Mouse (Mus musculus) bone marrow macrophage, adult 2 months (primary cell): ENCODE measurements around the gene Vmn2r30. TPM values are rescaled to one million over a fixed set of nuclear protein-coding genes. Genes with fewer than 3 reads are reported as not detected.
"Not testable (repeated sequence)": the region's sequence is repeated elsewhere in the genome, so short reads cannot be mapped to it uniquely, and the experiment has no call there.

Source experiments
- H3K27ac ChIP-seq: 2 replicates; pipeline ENCODE4 v1.5.1; 2012; ENCODE audit warnings: low read depth, low read length; ENCODE audit not compliant: insufficient read depth
- H3K4me1 ChIP-seq: 2 replicates; pipeline ENCODE4 v1.6.1; 2012; ENCODE audit warnings: low read length; ENCODE audit not compliant: control insufficient read depth, insufficient read depth
- H3K4me3 ChIP-seq: 2 replicates; pipeline ENCODE4 v1.5.1; 2012; ENCODE audit warnings: mild to moderate bottlenecking, low read length, moderate library complexity; ENCODE audit not compliant: insufficient read depth
- CTCF ChIP-seq: IDR thresholded peaks from 2 replicates; pipeline ENCODE4 v1.5.1; 2012; ENCODE audit warnings: low read depth, mild to moderate bottlenecking, low read length, moderate library complexity
- POLR2A ChIP-seq: IDR thresholded peaks from 2 replicates; pipeline ENCODE4 v1.6.1; 2012; ENCODE audit warnings: mild to moderate bottlenecking, low read depth, low read length, borderline replicate concordance
- polyA plus RNA-seq: library from polyadenylated mRNA; stranded (reverse); fragments of >200 nt; gene quantifications from 2 replicates; pipeline ENCODE4 v1.2.4, GENCODE M21; 2012; ENCODE audit not compliant: missing spikeins, insufficient read depth, insufficient read length

Gene Vmn2r30
- polyA plus RNA-seq = 0.07 and 0.21 TPM in 2 replicates

GRCm38 (mm10) chr7:7337509-7337908 is at the start of gene Vmn2r30:
Gene Vmn2r30, minus strand, starts transcription at chr7:7337609.
- not testable (repeated sequence) for H3K27ac ChIP-seq, H3K4me3 ChIP-seq, H3K4me1 ChIP-seq

- H3K4me3 ChIP-seq, H3K27ac ChIP-seq, H3K4me1 ChIP-seq: not testable (repeated sequence)
Observed at GRCm38 (mm10) chr7:7374431-7374830, 37.0 kb upstream of the Vmn2r30 start, which contains the start of gene Gm45783. Gene Gm45783, minus strand, starts transcription at chr7:7374573.

- H3K4me1 ChIP-seq = no peaks in the 10 kb centered on the region
- no peak overlapping the region for H3K27ac ChIP-seq
- no peak for TF ChIP-seq POLR2A
- TF ChIP-seq CTCF = peak; percentile 22; the same call in 1 of the 2 replicates
- no peak overlapping the region for H3K4me3 ChIP-seq
Observed at GRCm38 (mm10) chr7:7295595-7295994, 41.8 kb downstream of the Vmn2r30 start.

- TF ChIP-seq CTCF (no peak), POLR2A (no peak)
- H3K4me3 ChIP-seq = no peak overlapping the region
- peak overlapping the region; percentile 45 for H3K27ac ChIP-seq
- H3K4me1 ChIP-seq = peaks cover 24% of the 10 kb centered on the region
Observed at GRCm38 (mm10) chr7:7281383-7281782, 56.0 kb downstream of the Vmn2r30 start.

GRCm38 (mm10) chr7:7277966-7278567 is 59.3 kb downstream of the Vmn2r30 start, which contains the start of gene Gm45844:
Gene Gm45844, minus strand, starts transcription at chr7:7278289.
- H3K4me1 ChIP-seq = peaks cover 24% of the 10 kb centered on the region
- H3K4me3 ChIP-seq = peak within 1 kb of the TSS; percentile 77
- TF ChIP-seq CTCF = peak; percentile 100
- H3K27ac ChIP-seq = peak within 1 kb of the TSS; percentile 40

- Histone ChIP-seq H3K4me1 (peaks cover 23% of the 10 kb centered on the region), H3K27ac (peak overlapping the region; percentile 40; the same call in 1 of the 2 replicates), H3K4me3 (peak overlapping the region; percentile 77)
Observed at GRCm38 (mm10) chr7:7277556-7277955, 59.9 kb downstream of the Vmn2r30 start.

Other genes with a start within 250 kb of the Vmn2r30 start
- 10.4 and 11.0 TPM in 2 replicates for gene Zfp954, start 216.1 kb downstream of the Vmn2r30 start, polyA plus RNA-seq
- gene Zfp773, start 200.9 kb downstream of the Vmn2r30 start, polyA plus RNA-seq = 2.3 and 2.6 TPM in 2 replicates
- 2.9 and 3.1 TPM in 2 replicates for gene Zfp418, start 166.3 kb downstream of the Vmn2r30 start, polyA plus RNA-seq
- gene Zfp772, start 127.6 kb downstream of the Vmn2r30 start, polyA plus RNA-seq = 3.6 and 4.1 TPM in 2 replicates
- 1.4 TPM in 1 of 2 replicates, not detected in the other for gene Vmn2r29, start 90.3 kb downstream of the Vmn2r30 start, polyA plus RNA-seq
- 3.0 and 3.4 TPM in 2 replicates for gene Gm45844, start 59.3 kb downstream of the Vmn2r30 start, polyA plus RNA-seq
- gene Clcn4, start 36.8 kb downstream of the Vmn2r30 start, polyA plus RNA-seq = 40.8 and 44.2 TPM in 2 replicates
- not detected in 2 replicates for gene Gm45783, start 37.0 kb upstream of the Vmn2r30 start, polyA plus RNA-seq
- gene Vmn2r31, start 62.1 kb upstream of the Vmn2r30 start, polyA plus RNA-seq = 0.09 and 0.12 TPM in 2 replicates
- not detected in 2 replicates for gene Vmn2r32, start 142.4 kb upstream of the Vmn2r30 start, polyA plus RNA-seq
- gene Vmn2r33, start 229.2 kb upstream of the Vmn2r30 start, polyA plus RNA-seq = not detected in 2 replicates